Mouse (Mus musculus) liver, adult 2 months (tissue): ENCODE results near the gene Bmp6. TPM values are rescaled to one million over a fixed set of nuclear protein-coding genes. Genes with fewer than 3 reads are reported as not detected.

Experiments
- DNase-seq: peaks from one replicate; pipeline ENCODE4 v3.0.0-alpha.2; 2011; ENCODE audit warnings: low read depth, low spot score; ENCODE audit errors: extremely low read depth
- H3K27ac ChIP-seq: fragments of 200-500 bp; replicated peaks from 2 replicates; pipeline ENCODE4 v1.5.1; 2012; ENCODE audit warnings: low read depth, mild to moderate bottlenecking, control low read depth, inconsistent platforms, low read length; ENCODE audit not compliant: insufficient read depth
- H3K27me3 ChIP-seq: fragments of 200-500 bp; 2 replicates; pipeline ENCODE4 v1.6.1; 2012; ENCODE audit warnings: mild to moderate bottlenecking, moderate library complexity, low read length, inconsistent platforms; ENCODE audit not compliant: control insufficient read depth, insufficient read depth
- H3K36me3 ChIP-seq: fragments of 200-500 bp; 2 replicates; pipeline ENCODE4 v1.6.1; 2012; ENCODE audit warnings: low read length, inconsistent platforms; ENCODE audit not compliant: control insufficient read depth, insufficient read depth
- H3K4me1 ChIP-seq: fragments of 200-500 bp; 2 replicates; pipeline ENCODE4 v1.6.1; 2011; ENCODE audit warnings: low read length; ENCODE audit not compliant: control insufficient read depth, insufficient read depth
- H3K4me3 ChIP-seq: fragments of 200-500 bp; 2 replicates; pipeline ENCODE4 v1.5.1; 2011; ENCODE audit warnings: low read depth, mild to moderate bottlenecking, control low read depth, low read length, moderate library complexity; ENCODE audit not compliant: insufficient read depth
- H3K79me2 ChIP-seq: fragments of 200-500 bp; 2 replicates; pipeline ENCODE4 v1.6.1; 2012; ENCODE audit warnings: inconsistent platforms, mild to moderate bottlenecking, low read length, moderate library complexity; ENCODE audit not compliant: control insufficient read depth, insufficient read depth
- H3K9ac ChIP-seq: fragments of 200-500 bp; 2 replicates; pipeline ENCODE4 v1.6.1; 2012; ENCODE audit warnings: low read depth, mild to moderate bottlenecking, control low read depth, inconsistent platforms, low read length
- CTCF ChIP-seq: fragments of 200-500 bp; IDR thresholded peaks from 2 replicates; pipeline ENCODE4 v1.5.1; 2011; ENCODE audit warnings: low read depth, low read length, control low read depth
- POLR2A ChIP-seq: fragments of 200-500 bp; IDR thresholded peaks from 2 replicates; pipeline ENCODE4 v1.6.1; 2011; ENCODE audit warnings: low read length, control low read depth; ENCODE audit not compliant: insufficient read depth; ENCODE audit errors: extremely low read depth
- WGBS: fragments of 180-500 bp; shearing (Covaris S2); methylation state at CpG from one replicate; pipeline ENCODE4 v1.1.7; 2018; 5-methylcytosine and 5-hydroxymethylcytosine counted together
- polyA plus RNA-seq: library from polyadenylated mRNA; depleted of rRNA; stranded (reverse); fragments of >200 nt; gene quantifications from 2 replicates; pipeline ENCODE4 v1.2.3, GENCODE M21; 2012
- total RNA-seq: library from RNA; depleted of rRNA; stranded (reverse); fragments of >200 nt; gene quantifications from 2 replicates; pipeline ENCODE4 v1.2.3, GENCODE M21; 2014

Gene Bmp6
- total and polyA plus RNA-seq, 2 experiments = 2.6 to 2.9 TPM

DNA sequence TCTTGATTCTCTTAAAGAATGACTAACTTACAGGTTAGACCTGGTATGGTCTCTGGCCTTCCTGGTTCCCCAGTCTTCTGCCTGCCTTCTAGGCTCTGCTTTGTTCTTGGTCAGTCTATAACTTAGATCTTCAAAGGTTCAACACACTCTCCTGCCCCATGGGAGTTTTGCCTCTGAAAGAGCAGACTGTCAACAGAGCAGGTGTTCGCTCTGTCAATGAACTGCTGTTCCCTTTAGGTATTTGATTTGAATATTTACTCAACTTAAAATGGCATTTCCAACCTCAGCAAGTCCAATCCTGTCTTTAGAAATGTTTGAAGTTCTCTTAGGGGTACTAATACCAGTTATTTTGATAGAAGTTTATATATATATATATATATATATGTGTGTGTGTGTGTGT is 26.5 kb upstream of the Bmp6 start:
- 28% methylated on average over 1 of the region's 1 CpGs for WGBS
- H3K27ac ChIP-seq = no peak overlapping the region
- peaks cover 2% of the 10 kb centered on the region; the same call in 1 of the 2 replicates for H3K4me1 ChIP-seq
- no peaks in the 10 kb centered on the region for H3K79me2 ChIP-seq
- TF ChIP-seq CTCF (no peak), POLR2A (no peak)
- peak; percentile 82 for DNase-seq
- H3K4me3 ChIP-seq = no peak overlapping the region
- no peaks in the 10 kb centered on the region for H3K27me3 ChIP-seq
- H3K9ac ChIP-seq = no peak overlapping the region
- no peaks in the 10 kb centered on the region for H3K36me3 ChIP-seq

DNA sequence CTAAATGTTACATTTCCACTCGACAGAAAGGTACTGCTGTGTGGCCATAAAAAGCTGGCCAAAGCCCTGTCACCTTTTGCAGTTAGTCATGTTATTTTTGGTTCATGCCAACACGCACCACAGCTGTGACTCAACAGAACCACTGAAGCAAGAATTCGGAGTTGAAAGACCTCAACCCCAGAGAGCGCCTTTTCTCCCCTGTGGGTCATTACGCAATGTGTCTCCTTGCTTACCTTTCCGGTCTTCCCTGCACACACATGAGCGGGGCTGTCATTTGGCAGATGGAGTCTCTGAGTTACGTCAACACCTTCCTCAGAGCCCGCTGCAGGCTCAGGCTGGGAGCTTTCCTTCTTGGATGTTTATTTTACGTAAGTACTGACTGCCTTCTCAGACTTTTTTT is 24.6 kb upstream of the Bmp6 start:
- no peak overlapping the region for H3K4me3 ChIP-seq
- H3K4me1 ChIP-seq = peaks cover 2% of the 10 kb centered on the region; the same call in 1 of the 2 replicates
- no peak overlapping the region for H3K9ac ChIP-seq
- no peaks in the 10 kb centered on the region for H3K36me3 ChIP-seq
- H3K27ac ChIP-seq = peak overlapping the region; percentile 46
- 22% methylated on average over 10 of the region's 10 CpGs for WGBS
- no peaks in the 10 kb centered on the region for H3K79me2 ChIP-seq
- DNase-seq = peak; percentile 94
- TF ChIP-seq CTCF (no peak), POLR2A (no peak)
- no peaks in the 10 kb centered on the region for H3K27me3 ChIP-seq

DNA sequence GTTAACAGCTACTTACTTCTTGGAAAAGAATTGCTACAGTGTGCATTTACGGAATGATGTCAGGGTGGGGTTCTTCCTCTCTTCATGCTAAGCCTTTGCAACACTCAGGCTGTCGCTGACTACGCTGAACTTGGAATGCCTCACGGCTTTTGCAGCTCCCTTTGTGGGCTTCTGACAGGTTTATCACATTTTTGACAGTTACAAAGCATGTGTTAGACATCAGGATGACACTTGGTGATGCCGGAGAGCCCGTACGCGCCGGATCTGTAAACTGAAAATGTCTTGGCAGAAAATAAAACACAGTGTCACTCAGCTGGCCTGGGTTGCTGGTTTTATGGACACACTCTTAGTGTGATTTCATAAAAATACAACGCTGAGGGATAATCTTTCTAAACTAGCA is 20.5 kb upstream of the Bmp6 start:
- no peaks in the 10 kb centered on the region for H3K36me3 ChIP-seq
- no peak overlapping the region for H3K4me3 ChIP-seq
- DNase-seq = no peak
- H3K27ac ChIP-seq = no peak overlapping the region
- H3K4me1 ChIP-seq = no peaks in the 10 kb centered on the region
- H3K79me2 ChIP-seq = no peaks in the 10 kb centered on the region
- H3K27me3 ChIP-seq = no peaks in the 10 kb centered on the region
- no peak overlapping the region for H3K9ac ChIP-seq
- no peak for TF ChIP-seq CTCF
- no peak for TF ChIP-seq POLR2A
- WGBS = 76% methylated on average over 10 of the region's 10 CpGs

DNA sequence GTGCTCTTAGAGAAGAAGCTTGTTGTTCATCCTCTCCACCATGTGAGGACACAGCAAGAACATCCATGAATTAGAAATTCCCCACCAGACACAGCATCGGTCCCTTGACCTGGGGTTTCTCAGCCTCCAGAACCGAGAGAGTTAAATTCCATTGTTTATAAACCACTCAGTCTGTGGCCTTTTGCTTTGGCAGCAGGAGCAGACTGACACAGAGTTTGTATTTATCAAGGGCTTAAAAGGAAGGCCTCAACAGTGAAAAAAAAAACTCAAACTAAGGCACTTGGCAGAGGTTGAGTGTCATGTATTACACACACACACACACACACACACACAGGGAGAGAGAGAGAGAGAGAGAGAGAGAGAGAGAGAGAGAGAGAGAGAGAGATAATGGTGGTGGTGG is 17.5 kb upstream of the Bmp6 start:
- Histone ChIP-seq H3K27me3 (no peaks in the 10 kb centered on the region), H3K9ac (no peak overlapping the region), H3K79me2 (no peaks in the 10 kb centered on the region), H3K36me3 (no peaks in the 10 kb centered on the region), H3K4me1 (no peaks in the 10 kb centered on the region), H3K27ac (no peak overlapping the region), H3K4me3 (no peak overlapping the region)
- WGBS = 21% methylated on average over 2 of the region's 2 CpGs
- no peak for TF ChIP-seq CTCF
- DNase-seq = no peak

DNA sequence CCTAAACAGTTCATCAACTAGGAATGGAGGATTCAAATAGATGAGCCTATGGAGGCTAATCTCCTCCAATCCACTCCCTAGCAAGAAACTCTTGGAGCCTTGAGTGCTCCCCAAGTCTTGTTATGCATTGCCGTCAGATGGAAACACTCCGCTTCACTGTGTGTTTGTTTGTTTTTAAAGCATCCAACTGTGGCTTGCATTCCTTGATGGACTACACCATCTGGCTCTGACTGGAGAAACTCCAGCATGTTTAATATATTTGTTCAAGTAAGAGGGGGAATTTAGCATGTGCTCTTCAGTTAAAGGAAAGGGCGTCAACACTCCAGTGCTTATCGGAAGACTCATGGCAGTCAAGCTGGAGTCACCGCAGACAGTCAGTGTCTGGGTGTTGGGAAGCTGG is 11.4 kb upstream of the Bmp6 start:
- H3K79me2 ChIP-seq = no peaks in the 10 kb centered on the region
- WGBS = 90% methylated on average over 5 of the region's 5 CpGs
- TF ChIP-seq POLR2A = no peak
- no peak for TF ChIP-seq CTCF
- no peaks in the 10 kb centered on the region for H3K4me1 ChIP-seq
- no peak overlapping the region for H3K4me3 ChIP-seq
- DNase-seq = no peak
- no peaks in the 10 kb centered on the region for H3K36me3 ChIP-seq
- H3K9ac ChIP-seq = no peak overlapping the region
- no peaks in the 10 kb centered on the region for H3K27me3 ChIP-seq
- no peak overlapping the region for H3K27ac ChIP-seq

DNA sequence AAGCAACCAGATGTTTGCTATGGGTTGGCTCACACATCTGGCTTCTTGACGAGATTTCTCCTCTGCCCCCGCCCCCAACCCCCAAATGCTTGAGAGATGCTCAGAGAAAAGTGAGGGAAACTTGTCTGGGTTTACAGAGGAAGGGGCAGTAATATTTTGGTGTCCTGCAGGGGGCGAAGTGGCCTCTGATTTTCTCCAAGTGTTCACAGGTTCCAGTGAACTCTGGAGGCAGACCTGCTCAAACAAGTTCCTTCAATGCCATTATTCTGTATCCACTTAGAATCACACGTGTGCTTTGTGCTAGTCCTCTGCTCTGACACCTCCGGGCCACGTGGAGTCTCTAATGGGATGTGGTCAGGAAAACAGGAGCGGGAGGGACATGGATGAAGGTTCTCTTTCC is 2.3 kb upstream of the Bmp6 start:
- Histone ChIP-seq H3K27ac (no peak overlapping the region), H3K79me2 (no peaks in the 10 kb centered on the region), H3K27me3 (peaks cover 19% of the 10 kb centered on the region), H3K36me3 (no peaks in the 10 kb centered on the region), H3K4me1 (no peaks in the 10 kb centered on the region; the same call in 1 of the 2 replicates), H3K9ac (no peak overlapping the region), H3K4me3 (no peak overlapping the region)
- DNase-seq = peak; percentile 36
- no peak for TF ChIP-seq POLR2A
- peak; percentile 45 for TF ChIP-seq CTCF
- WGBS = 36% methylated on average over 7 of the region's 7 CpGs
